Mouse (Mus musculus) spleen, adult 18-20 months (tissue): Measurements from ENCODE around the gene Rbm38.

ENCODE experiments used
- DNase-seq, 2 experiments: peaks; one replicate each; pipeline ENCODE4 v3.0.0; 2022; ENCODE audit warnings: mixed read lengths in 2 of 2

Gene Rbm38

GRCm38 (mm10) chr2:173037827-173038607, 17.7 kb downstream of the Rbm38 start:
- DNase-seq, result no peak

- no peak for DNase-seq
Observed at GRCm38 (mm10) chr2:173039041-173039440, 18.7 kb downstream of the Rbm38 start.

GRCm38 (mm10) chr2:173040803-173041202, 20.5 kb downstream of the Rbm38 start:
- DNase-seq, result no peak

GRCm38 (mm10) chr2:173041242-173041641, 20.9 kb downstream of the Rbm38 start:
- no peak for DNase-seq

GRCm38 (mm10) chr2:173041893-173042292, 21.6 kb downstream of the Rbm38 start:
- no peak for DNase-seq

- DNase-seq, result no peak
Observed at GRCm38 (mm10) chr2:173042504-173043162, 22.3 kb downstream of the Rbm38 start.

GRCm38 (mm10) chr2:173044198-173044970, 24.1 kb downstream of the Rbm38 start:
- DNase-seq, result no peak

GRCm38 (mm10) chr2:173046582-173047297, 26.4 kb downstream of the Rbm38 start:
- DNase-seq, result peak; percentile 64 to 72

GRCm38 (mm10) chr2:173047471-173047870, 27.2 kb downstream of the Rbm38 start:
- no peak for DNase-seq

GRCm38 (mm10) chr2:173048041-173048745, 27.9 kb downstream of the Rbm38 start:
- DNase-seq, result no peak

- no peak for DNase-seq
Observed at GRCm38 (mm10) chr2:173049231-173049630, 28.9 kb downstream of the Rbm38 start.

- no peak for DNase-seq
Observed at GRCm38 (mm10) chr2:173049817-173050216, 29.5 kb downstream of the Rbm38 start.

- peak; percentile 5 to 19 for DNase-seq
Observed at GRCm38 (mm10) chr2:173050604-173051382, 30.5 kb downstream of the Rbm38 start.

- peak in 1 of 2 experiments; percentile 8 for DNase-seq
Observed at GRCm38 (mm10) chr2:173052881-173053280, 32.6 kb downstream of the Rbm38 start.

- DNase-seq, result peak; percentile 60 to 63
Observed at GRCm38 (mm10) chr2:173053846-173054245, 33.5 kb downstream of the Rbm38 start.

GRCm38 (mm10) chr2:173056303-173056881, 36.1 kb downstream of the Rbm38 start:
- DNase-seq, result no peak

- no peak for DNase-seq
Observed at GRCm38 (mm10) chr2:173056882-173057315, 36.6 kb downstream of the Rbm38 start.

GRCm38 (mm10) chr2:173057623-173058022, 37.3 kb downstream of the Rbm38 start:
- no peak for DNase-seq

- no peak for DNase-seq
Observed at GRCm38 (mm10) chr2:173058263-173058662, 38.0 kb downstream of the Rbm38 start.

GRCm38 (mm10) chr2:173060450-173060849, 40.2 kb downstream of the Rbm38 start:
- DNase-seq, result no peak
